Mouse (Mus musculus) myocyte (in vitro differentiated cells): ENCODE results near the gene Cbs.

Experiments
- MAX ChIP-seq: IDR thresholded peaks from one replicate; pipeline ENCODE4 v1.6.1; 2011; ENCODE audit warnings: low read depth, mild to moderate bottlenecking, control low read depth
- POLR2A ChIP-seq: IDR thresholded peaks from one replicate; pipeline ENCODE4 v1.6.1; 2011; ENCODE audit warnings: low read depth, mild to moderate bottlenecking, control low read depth, moderate library complexity; ENCODE audit not compliant: insufficient read length

DNA sequence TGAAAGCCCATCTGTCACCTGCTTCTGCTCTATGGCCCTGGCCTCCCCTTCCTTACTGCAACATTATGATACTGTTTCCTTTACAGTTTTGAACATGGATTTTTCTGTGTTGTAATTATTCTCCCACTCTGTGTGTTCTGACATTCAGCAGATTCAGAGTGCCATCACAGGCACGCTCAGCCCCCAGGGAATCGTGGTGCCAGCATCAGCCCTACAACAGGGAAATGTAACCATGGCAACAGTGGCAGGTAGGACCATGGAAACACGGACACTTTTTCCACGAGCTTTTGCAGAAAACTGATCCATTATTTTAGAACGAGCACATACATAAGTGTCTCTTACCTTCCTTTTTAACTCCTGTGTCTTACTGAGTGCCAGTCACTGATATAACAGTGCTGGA, 42.0 kb downstream of the Cbs start:
- TF ChIP-seq POLR2A: no peak
- TF ChIP-seq MAX: no peak
